Mouse (Mus musculus) limb, embryonic 12.5 days (tissue): ENCODE measurements around the gene Rpl18. TPM values are rescaled to one million over a fixed set of nuclear protein-coding genes. Genes with fewer than 3 reads are reported as not detected.

Source experiments
- ATAC-seq: fragments of 200-750 bp; cut with Nextera tagmentation; 2 replicates; pipeline ENCODE4 v1.8.0; 2017; ENCODE audit warnings: low read depth, moderate TSS enrichment; ENCODE audit not compliant: insufficient number of reproducible peaks, insufficient read depth, low FRiP score, low TSS enrichment
- H3K27ac ChIP-seq: fragments of 300-500 bp; sonication (generic); 2 replicates; pipeline ENCODE4 v1.5.1; 2016; ENCODE audit warnings: mild to moderate bottlenecking, moderate library complexity
- H3K27me3 ChIP-seq: fragments of 300-500 bp; sonication (generic); 2 replicates; pipeline ENCODE4 v1.6.1; 2016; ENCODE audit warnings: mild to moderate bottlenecking, moderate library complexity
- H3K36me3 ChIP-seq: fragments of 300-500 bp; sonication (generic); 2 replicates; pipeline ENCODE4 v1.6.1; 2016; ENCODE audit warnings: mild to moderate bottlenecking, moderate library complexity
- H3K4me1 ChIP-seq: fragments of 300-500 bp; sonication (generic); replicated peaks from 2 replicates; pipeline ENCODE4 v1.6.1; 2016
- H3K4me2 ChIP-seq: fragments of 300-500 bp; sonication (generic); 2 replicates; pipeline ENCODE4 v1.6.1; 2016; ENCODE audit warnings: mild to moderate bottlenecking, moderate library complexity
- H3K4me3 ChIP-seq: fragments of 300-500 bp; sonication (generic); replicated peaks from 2 replicates; pipeline ENCODE4 v1.5.1; 2016; ENCODE audit warnings: mild to moderate bottlenecking
- H3K9ac ChIP-seq: fragments of 300-500 bp; sonication (generic); replicated peaks from 2 replicates; pipeline ENCODE4 v1.6.1; 2016; ENCODE audit warnings: mild to moderate bottlenecking, moderate library complexity
- H3K9me3 ChIP-seq: fragments of 300-500 bp; sonication (generic); 2 replicates; pipeline ENCODE4 v1.6.1; 2016; ENCODE audit warnings: mild to moderate bottlenecking, moderate library complexity
- WGBS: fragments of 180-500 bp; shearing (Covaris S2); methylation state at CpG from one replicate; pipeline ENCODE4 v1.1.7; 2016; 5-methylcytosine and 5-hydroxymethylcytosine counted together
- polyA plus RNA-seq: library from polyadenylated mRNA; unstranded; fragments of >200 nt; fragmentation: Nextera tagmentation; extraction: Ambion mirVana; gene quantifications from 2 replicates; pipeline ENCODE4 v1.2.1, GENCODE M21; 2016

Gene Rpl18
- polyA plus RNA-seq, 1 experiment from 2014 or later = 1,038 TPM

- Histone ChIP-seq H3K9ac (peak overlapping the region; percentile 89), H3K4me1 (peaks cover 52% of the 10 kb centered on the region)
Measured at GRCm38 (mm10) chr7:45706721-45707241, 8.5 kb upstream of the Rpl18 start.

DNA sequence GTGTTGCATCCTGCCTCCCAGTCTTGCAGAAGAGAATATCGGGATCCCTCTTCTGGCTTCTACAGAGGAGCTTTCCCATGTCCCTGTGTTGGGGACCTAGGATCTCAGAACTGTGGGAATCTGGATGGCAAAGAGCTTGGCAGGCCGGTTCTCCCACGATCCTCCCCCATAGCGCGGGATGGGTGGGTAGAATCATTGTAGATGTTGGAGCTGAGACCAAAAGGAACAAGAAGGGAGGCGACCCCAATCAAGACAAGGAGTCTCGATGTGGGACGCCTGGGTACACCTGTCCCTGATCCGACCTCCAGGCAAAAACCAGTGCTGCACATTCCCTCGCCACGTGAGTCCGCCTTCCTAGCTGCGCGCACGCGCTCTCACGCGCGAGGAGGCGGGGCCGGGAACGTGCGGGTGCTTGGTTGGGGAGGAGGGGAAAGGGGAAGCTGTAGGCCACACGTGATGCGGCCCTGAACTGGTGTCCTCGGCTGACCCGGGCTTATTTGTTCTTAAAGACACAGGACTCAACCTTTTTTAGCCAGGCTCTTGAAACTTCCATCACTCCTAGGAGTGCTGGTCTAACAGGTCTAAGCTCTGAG is 7.8 kb upstream of the Rpl18 start:
- Histone ChIP-seq H3K36me3 (peaks cover 36% of the 10 kb centered on the region), H3K9me3 (no peaks in the 10 kb centered on the region), H3K27ac (peak overlapping the region; percentile 91), H3K27me3 (no peaks in the 10 kb centered on the region), H3K9ac (no peak overlapping the region), H3K4me2 (peak overlapping the region; percentile 97), H3K4me3 (peak overlapping the region; percentile 75), H3K4me1 (peaks cover 52% of the 10 kb centered on the region)
- WGBS = under 1% methylated on average over 27 of the region's 27 CpGs
- no peak for ATAC-seq

More at GRCm38 (mm10) chr7:45706721-45707241, 8.5 kb upstream of the Rpl18 start:
- Histone ChIP-seq H3K9me3 (no peaks in the 10 kb centered on the region), H3K4me2 (peak overlapping the region; percentile 97), H3K27me3 (0 out of 2 replicates have a peak, but pooled peaks cover under 1% of the 10 kb centered on the region), H3K36me3 (peaks cover 29% of the 10 kb centered on the region), H3K4me3 (peak overlapping the region; percentile 75), H3K27ac (peak overlapping the region; percentile 91)
- no peak for ATAC-seq
- WGBS = under 1% methylated on average over 43 of the region's 45 CpGs

- H3K9ac ChIP-seq = no peak overlapping the region; the same call in 1 of the 2 replicates
- H3K27ac ChIP-seq = peak overlapping the region; percentile 91
- no peak for ATAC-seq
Measured at GRCm38 (mm10) chr7:45708221-45708761, 7.0 kb upstream of the Rpl18 start.

GRCm38 (mm10) chr7:45709036-45709435 is 6.2 kb upstream of the Rpl18 start:
- Histone ChIP-seq H3K9ac (no peak overlapping the region), H3K27me3 (no peaks in the 10 kb centered on the region), H3K27ac (no peak overlapping the region), H3K4me2 (peak overlapping the region; percentile 97; the same call in 1 of the 2 replicates), H3K9me3 (no peaks in the 10 kb centered on the region), H3K36me3 (peaks cover 49% of the 10 kb centered on the region), H3K4me1 (peaks cover 47% of the 10 kb centered on the region), H3K4me3 (no peak overlapping the region)
- WGBS = 63% methylated on average over 6 of the region's 6 CpGs
- no peak for ATAC-seq

More at GRCm38 (mm10) chr7:45708221-45708761, 7.0 kb upstream of the Rpl18 start:
- Histone ChIP-seq H3K4me3 (peak overlapping the region; percentile 75), H3K9me3 (no peaks in the 10 kb centered on the region), H3K4me1 (peaks cover 52% of the 10 kb centered on the region), H3K4me2 (peak overlapping the region; percentile 97), H3K36me3 (peaks cover 44% of the 10 kb centered on the region), H3K27me3 (no peaks in the 10 kb centered on the region)
- WGBS = 32% methylated on average over 13 of the region's 13 CpGs

DNA sequence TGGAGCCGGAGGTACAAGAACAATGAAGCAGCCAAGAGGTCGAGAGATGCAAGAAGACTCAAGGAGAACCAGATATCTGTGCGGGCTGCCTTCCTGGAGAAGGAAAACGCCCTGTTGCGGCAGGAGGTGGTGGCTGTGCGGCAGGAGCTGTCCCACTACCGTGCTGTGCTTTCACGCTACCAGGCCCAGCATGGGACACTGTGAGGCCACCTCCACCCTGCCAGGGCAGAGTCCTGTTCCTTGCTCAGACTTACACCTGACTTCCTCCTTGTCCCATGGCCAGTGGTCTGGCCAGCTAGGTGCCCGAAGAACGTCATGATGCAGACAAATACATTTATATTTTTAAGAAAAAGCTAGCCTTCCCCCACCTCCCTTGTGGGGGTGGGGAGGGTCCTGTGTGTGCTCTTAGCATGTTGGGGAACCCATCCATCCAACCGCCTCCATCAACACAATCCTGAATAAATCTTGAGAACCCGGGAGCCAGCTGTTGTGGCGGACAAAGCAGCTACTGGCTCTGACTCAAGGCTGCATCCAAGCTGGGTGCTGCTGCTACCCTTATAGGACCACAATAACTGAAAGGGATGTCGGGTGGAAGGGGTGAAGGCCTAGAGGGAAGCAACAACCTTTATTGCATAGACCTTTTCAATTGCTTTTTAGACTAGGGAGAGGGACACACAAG is 5.4 kb upstream of the Rpl18 start:
- peaks cover 54% of the 10 kb centered on the region for H3K4me1 ChIP-seq
- 83% methylated on average over 14 of the region's 14 CpGs for WGBS
- H3K4me2 ChIP-seq = no peak overlapping the region
- ATAC-seq = no peak
- peaks cover 49% of the 10 kb centered on the region for H3K36me3 ChIP-seq
- H3K27me3 ChIP-seq = no peaks in the 10 kb centered on the region
- H3K9me3 ChIP-seq = no peaks in the 10 kb centered on the region
- no peak overlapping the region for H3K4me3 ChIP-seq
- no peak overlapping the region for H3K9ac ChIP-seq
- H3K27ac ChIP-seq = no peak overlapping the region

GRCm38 (mm10) chr7:45710477-45711191 is 4.6 kb upstream of the Rpl18 start:
- Histone ChIP-seq H3K9ac (no peak overlapping the region), H3K27me3 (no peaks in the 10 kb centered on the region), H3K27ac (no peak overlapping the region), H3K4me1 (peaks cover 53% of the 10 kb centered on the region), H3K36me3 (peaks cover 49% of the 10 kb centered on the region), H3K4me3 (no peak overlapping the region), H3K9me3 (no peaks in the 10 kb centered on the region), H3K4me2 (no peak overlapping the region; the same call in 1 of the 2 replicates)
- ATAC-seq = no peak
- 89% methylated on average over 20 of the region's 20 CpGs for WGBS

- peaks cover 49% of the 10 kb centered on the region for H3K36me3 ChIP-seq
- H3K27me3 ChIP-seq = no peaks in the 10 kb centered on the region
- 93% methylated on average over 24 of the region's 24 CpGs for WGBS
- H3K4me3 ChIP-seq = no peak overlapping the region
- no peaks in the 10 kb centered on the region for H3K9me3 ChIP-seq
- ATAC-seq = no peak
- peaks cover 54% of the 10 kb centered on the region for H3K4me1 ChIP-seq
- H3K4me2 ChIP-seq = no peak overlapping the region; the same call in 1 of the 2 replicates
- H3K27ac ChIP-seq = 0 out of 2 replicates have a peak overlapping the region, but pooled peaks have one; percentile 2
- no peak overlapping the region for H3K9ac ChIP-seq
Measured at GRCm38 (mm10) chr7:45711316-45712021, 3.8 kb upstream of the Rpl18 start.

DNA sequence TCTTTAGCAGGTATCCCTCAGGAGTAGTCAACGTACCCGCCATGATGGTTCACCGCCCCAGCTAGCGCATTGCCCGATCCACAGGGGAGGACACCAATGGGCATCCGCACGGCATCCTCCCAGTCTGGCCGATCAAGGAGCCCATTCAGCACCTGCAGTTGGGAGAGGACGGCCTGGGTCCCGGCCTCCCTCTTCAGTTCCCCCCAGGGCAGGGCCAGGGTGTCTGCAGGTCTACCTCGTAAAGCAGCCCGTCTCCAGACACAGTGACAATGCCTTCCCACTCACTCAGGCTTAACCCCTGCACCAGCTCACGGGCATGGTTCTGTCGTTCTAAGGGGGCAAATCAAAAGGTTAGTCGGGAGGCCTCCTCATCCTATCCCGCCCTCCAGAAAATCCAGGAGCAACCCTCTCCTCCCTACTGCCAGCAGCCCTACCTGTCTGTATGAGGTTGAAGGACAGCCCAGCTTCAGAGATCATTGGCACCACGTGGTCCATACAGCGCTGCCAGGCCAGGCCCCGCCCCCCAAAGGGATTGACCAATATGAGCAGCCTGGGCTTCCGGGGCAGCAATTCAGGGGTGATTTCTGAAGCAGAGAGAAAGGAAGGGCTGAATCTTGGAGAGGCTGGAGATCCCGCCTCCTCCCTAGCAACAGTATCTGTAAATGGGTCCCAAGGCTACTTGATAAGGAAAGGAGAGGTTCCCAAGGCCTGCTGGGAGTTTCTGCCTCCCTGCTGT is 3.1 kb upstream of the Rpl18 start:
- 87% methylated on average over 21 of the region's 21 CpGs for WGBS
- H3K36me3 ChIP-seq = peaks cover 49% of the 10 kb centered on the region
- peaks cover 56% of the 10 kb centered on the region for H3K4me1 ChIP-seq
- H3K4me2 ChIP-seq = no peak overlapping the region
- ATAC-seq = no peak
- no peak overlapping the region for H3K9ac ChIP-seq
- H3K27me3 ChIP-seq = no peaks in the 10 kb centered on the region
- no peak overlapping the region for H3K4me3 ChIP-seq
- H3K27ac ChIP-seq = no peak overlapping the region
- H3K9me3 ChIP-seq = no peaks in the 10 kb centered on the region

DNA sequence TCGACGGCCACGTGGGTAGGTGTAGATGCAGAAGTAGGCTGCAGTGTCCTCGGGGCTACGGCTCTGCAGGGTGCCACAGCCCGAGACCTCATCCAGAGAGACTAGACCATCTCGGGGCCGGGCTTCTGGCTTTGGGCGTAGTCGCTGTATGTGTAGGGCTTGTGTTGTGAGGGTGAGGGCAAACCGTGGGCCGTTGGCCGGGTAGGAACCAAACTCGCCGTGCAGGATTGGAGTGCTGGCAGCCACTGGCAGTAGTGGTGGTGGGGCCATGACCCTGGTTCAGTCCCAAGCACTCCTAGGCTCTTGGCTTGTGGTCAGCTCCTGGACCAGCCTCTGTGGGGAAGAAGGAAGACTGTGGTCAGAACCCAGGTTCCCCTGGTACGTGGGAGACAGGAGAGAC is 1.9 kb upstream of the Rpl18 start:
- H3K27me3 ChIP-seq = no peaks in the 10 kb centered on the region
- no peak overlapping the region for H3K27ac ChIP-seq
- no peak overlapping the region for H3K4me2 ChIP-seq
- H3K9ac ChIP-seq = no peak overlapping the region
- H3K4me3 ChIP-seq = peak overlapping the region; percentile 1; the same call in 1 of the 2 replicates
- peaks cover 44% of the 10 kb centered on the region for H3K4me1 ChIP-seq
- ATAC-seq = no peak
- H3K36me3 ChIP-seq = peaks cover 49% of the 10 kb centered on the region
- 92% methylated on average over 16 of the region's 16 CpGs for WGBS
- H3K9me3 ChIP-seq = no peaks in the 10 kb centered on the region

GRCm38 (mm10) chr7:45713881-45714520 is 1.3 kb upstream of the Rpl18 start:
- Histone ChIP-seq H3K9me3 (no peaks in the 10 kb centered on the region), H3K9ac (peak overlapping the region; percentile 66)
- 79% methylated on average over 6 of the region's 6 CpGs for WGBS

More at GRCm38 (mm10) chr7:45713881-45714520, 1.3 kb upstream of the Rpl18 start:
- Histone ChIP-seq H3K4me2 (peak overlapping the region; percentile 94), H3K36me3 (peaks cover 48% of the 10 kb centered on the region), H3K27ac (no peak overlapping the region), H3K27me3 (no peaks in the 10 kb centered on the region), H3K4me3 (peak overlapping the region; percentile 70), H3K4me1 (peaks cover 41% of the 10 kb centered on the region)
- no peak for ATAC-seq
